Comparison of ENCODE assay signal across 9 mouse cellular contexts in genomic region chr5:133991556-133991955, GRCm38 (mm10).
DNase-seq lines count a peak whose midpoint lies in the region; ATAC-seq and TF ChIP-seq lines count a peak whose summit lies in the region.
"Had no signal": no experiment of that assay in that cellular context is flagged by ENCODE, and none has a peak within 500 bp of the region (broad histone marks: within the 10 kb centered on the region; RNA-seq: fewer than 3 reads in every experiment).

No protein-coding gene starts in this region.

- no peaks in the 10 kb centered on the region for H3K36me3 ChIP-seq in forebrain, embryonic 11.5 days (ENCODE audit: control insufficient read depth, insufficient read depth, low read length)
- no peaks in the 10 kb centered on the region for H3K36me3 ChIP-seq in thymus, adult 2 months (ENCODE audit: control insufficient read depth, insufficient read depth, low read length)

- 0 out of 2 replicates have a peak, but pooled peaks have one; percentile 63 for ATAC-seq in forebrain, embryonic 11.5 days (replicated peaks; ENCODE audit: low FRiP score)
- ATAC-seq in megakaryocyte progenitor cell, adult 5-6 weeks (replicated peaks; ENCODE audit: poor library complexity) = no peak

- peaks cover 8% of the 10 kb centered on the region; the same call in 1 of the 2 replicates for H3K4me1 ChIP-seq in forebrain, embryonic 11.5 days (replicated peaks; ENCODE audit: control insufficient read depth, insufficient read depth, low read length)
- H3K4me1 ChIP-seq in thymus, adult 2 months (replicated peaks; ENCODE audit: control insufficient read depth, insufficient read depth, low read length) = no peaks in the 10 kb centered on the region

- peak; percentile 21 to 42 for DNase-seq in kidney, postnatal 4 days
- no peak for DNase-seq in kidney, adult 18-20 months
- peak; percentile 10 for DNase-seq in adrenal gland, postnatal 10 days
- DNase-seq in forebrain, embryonic 11.5 days (ENCODE audit: low spot score) = peak; percentile 60
- DNase-seq in layer of hippocampus, adult 2 months (ENCODE audit: low spot score in 2 of 2) = peak in 1 of 2 experiments; percentile 24
- DNase-seq in natural killer cell, adult 2 months (ENCODE audit: low spot score in 2 of 2) = no peak
- DNase-seq in thymus, adult 2 months = no peak

- no peak overlapping the region for H3K27ac ChIP-seq in forebrain, embryonic 11.5 days (ENCODE audit: low read depth, low read length)
- peak overlapping the region; percentile 3; the same call in 1 of the 2 replicates for H3K27ac ChIP-seq in layer of hippocampus, adult 2 months
- no peak overlapping the region for H3K27ac ChIP-seq in thymus, adult 2 months (ENCODE audit: control insufficient read depth, insufficient read depth, low read length)
- H3K27ac ChIP-seq: left cerebral cortex, adult 2 months had no signal

- H3K4me3 ChIP-seq in forebrain, embryonic 11.5 days (ENCODE audit: low read depth, low read length) = no peak overlapping the region
- H3K4me3 ChIP-seq in layer of hippocampus, adult 2 months = no peak overlapping the region
- no peak overlapping the region for H3K4me3 ChIP-seq in thymus, adult 2 months (ENCODE audit: control insufficient read depth, insufficient read depth, low read length)
- H3K4me3 ChIP-seq: left cerebral cortex, adult 2 months had no signal

- WGBS in forebrain, embryonic 11.5 days = 6% methylated on average over 3 of the region's 3 CpGs
- WGBS in thymus, adult 2 months = 59% methylated on average over 3 of the region's 3 CpGs

- TF ChIP-seq CTCF in layer of hippocampus, adult 2 months (conservative IDR thresholded peaks at IDR 0.05) = no peak
- no peak for TF ChIP-seq CTCF in thymus, adult 2 months (IDR thresholded peaks at IDR 0.05; ENCODE audit: borderline replicate concordance, control insufficient read depth, extremely low read depth, insufficient read depth, low read length, poor library complexity)

- H3K9me3 ChIP-seq in forebrain, embryonic 11.5 days (ENCODE audit: control insufficient read depth, low read length) = no peaks in the 10 kb centered on the region; the same call in 1 of the 2 replicates

- no peak overlapping the region for H3K4me2 ChIP-seq in forebrain, embryonic 11.5 days (ENCODE audit: low read depth, low read length, severe bottlenecking)

- H3K27me3 ChIP-seq in forebrain, embryonic 11.5 days (ENCODE audit: control insufficient read depth, insufficient read depth, low read length) = no peaks in the 10 kb centered on the region; the same call in none of the 2 replicates
- no peaks in the 10 kb centered on the region for H3K27me3 ChIP-seq in thymus, adult 2 months (ENCODE audit: control insufficient read depth, insufficient read depth, low read length)

- no peak for TF ChIP-seq POLR2A in thymus, adult 2 months (IDR thresholded peaks at IDR 0.05; ENCODE audit: control insufficient read depth, extremely low read depth, insufficient read depth, low read length, poor library complexity)

- H3K9ac ChIP-seq in forebrain, embryonic 11.5 days (ENCODE audit: low read length) = no peak overlapping the region

Comparison
In these comparisons a context has a peak if more than half of its experiments do, and no peak if none do; other contexts are left out.
1. DNase-seq: peak in kidney, postnatal 4 days (2 of 2), adrenal gland, postnatal 10 days (single experiment) and forebrain, embryonic 11.5 days (single experiment); none in kidney, adult 18-20 months (single experiment), natural killer cell, adult 2 months (0 of 2) and thymus, adult 2 months (single experiment).